Mouse (Mus musculus): ENCODE measurements at regions not wholly inside any gene's neighbourhood (a gene's known extent, or its start where the extent isn't known, plus 50 kb on each side); places are given as distances from the start of the nearest gene placed in this dataset.

- no peak for TF ChIP-seq HCFC1 (IDR thresholded peaks at IDR 0.05; ENCODE audit: borderline replicate concordance, insufficient read depth, low read length)
- no peak for TF ChIP-seq CHD2 (IDR thresholded peaks at IDR 0.05; ENCODE audit: low read depth, low read length)
Measured at GRCm38 (mm10) chr5:102419089-102419488, 62.1 kb upstream of the Arhgap24 start.
